Mouse (Mus musculus) erythroblast, adult 5-6 weeks (primary cell): ENCODE data around the gene Chka. TPM values are rescaled to one million over a fixed set of nuclear protein-coding genes. Genes with fewer than 3 reads are reported as not detected.

Experiments
- ATAC-seq: replicated peaks from 2 replicates; pipeline ENCODE4 v1.8.0; 2016; ENCODE audit warnings: moderate number of reproducible peaks, mild to moderate bottlenecking, moderate TSS enrichment, inconsistent platforms; ENCODE audit not compliant: poor library complexity, low FRiP score, severe bottlenecking
- total RNA-seq, 2 experiments: library from RNA; stranded (forward) in 1 of 2; stranded (reverse) in 1 of 2; fragments of 150-400 nt in 1 of 2; fragments of 200-764, 138-1000 nt in 1 of 2; gene quantifications; 2 replicates each; pipeline versions ENCODE4 v1.2.3 to v1.2.4; 2015 to 2017; ENCODE audit warnings: low replicate concordance in 2 of 2

Chka gene
- total RNA-seq, 2 experiments from 2014 or later, result 6.2 to 9.4 TPM

DNA sequence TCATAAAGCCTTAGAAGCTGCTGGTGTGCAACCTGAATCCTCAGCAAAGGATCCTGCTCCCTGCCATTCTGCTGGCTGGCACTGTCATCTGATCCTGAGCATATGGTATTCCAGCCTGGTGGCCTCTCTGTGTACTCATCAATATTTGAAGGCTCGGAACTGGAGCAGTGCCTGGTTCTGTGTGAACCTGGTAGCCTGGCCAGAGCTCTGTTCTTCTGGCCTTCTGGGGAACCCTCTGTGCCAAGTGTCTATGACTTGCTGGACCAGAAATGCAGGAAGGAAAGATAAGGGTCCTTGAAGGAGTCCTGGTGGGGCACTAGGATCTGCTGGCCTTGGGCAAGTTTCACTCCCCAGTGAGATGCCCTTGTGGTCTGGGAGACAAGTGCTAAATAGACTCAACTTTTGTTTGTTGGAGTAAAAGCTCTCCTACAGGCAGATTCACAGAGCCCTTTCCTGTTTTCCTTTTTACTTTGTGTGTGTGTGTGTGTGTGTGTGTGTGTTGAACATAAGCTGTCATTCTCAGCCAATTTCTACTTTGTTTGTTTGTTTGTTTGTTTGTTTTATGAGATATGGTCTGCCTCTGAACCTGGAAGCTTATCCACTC, 5.7 kb upstream of the Chka start:
- no peak for ATAC-seq

DNA sequence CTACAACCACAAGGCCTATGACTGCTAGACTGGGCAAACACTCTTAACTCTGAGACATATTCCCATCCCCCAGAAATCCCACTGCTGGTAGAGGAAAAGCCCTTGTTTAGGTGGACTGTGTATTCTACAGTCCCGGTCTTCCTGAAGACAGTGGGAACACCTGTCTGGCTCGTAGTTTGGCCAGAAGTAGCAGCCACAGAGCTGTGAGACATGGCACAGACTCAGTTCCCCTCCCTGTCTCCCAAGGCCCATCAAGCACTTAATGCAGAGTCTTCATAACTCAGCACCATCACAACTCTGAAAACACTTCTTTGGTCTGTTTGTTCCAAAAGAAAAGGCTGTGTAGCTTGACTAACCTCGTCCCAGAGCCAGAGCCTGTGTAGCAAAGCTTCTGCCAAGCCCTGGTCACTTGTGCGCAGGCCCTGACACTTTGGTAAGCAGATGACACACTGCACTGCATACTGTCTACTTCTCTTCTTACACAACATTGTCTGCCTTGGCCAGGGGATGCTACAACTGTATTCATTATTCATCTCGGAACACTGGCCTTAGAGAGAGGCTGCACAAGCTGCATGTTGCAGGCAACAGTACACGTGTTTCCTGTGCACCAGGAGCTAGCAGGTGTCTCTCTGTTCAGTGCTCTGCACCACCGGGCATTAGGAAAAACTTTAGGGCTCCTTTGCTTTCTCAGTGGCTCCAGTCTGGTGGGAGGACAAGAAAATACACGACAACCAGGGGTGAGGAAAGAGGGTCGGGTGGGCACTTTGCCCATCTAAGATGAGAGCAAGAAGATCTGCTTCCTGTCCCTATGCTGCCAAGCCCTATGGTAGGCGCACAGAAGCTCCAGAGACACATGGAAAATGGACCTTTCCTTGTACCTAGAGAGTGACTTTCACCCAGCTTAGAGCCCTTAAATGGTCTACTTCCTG, 4.6 kb upstream of the Chka start:
- ATAC-seq, result no peak

DNA sequence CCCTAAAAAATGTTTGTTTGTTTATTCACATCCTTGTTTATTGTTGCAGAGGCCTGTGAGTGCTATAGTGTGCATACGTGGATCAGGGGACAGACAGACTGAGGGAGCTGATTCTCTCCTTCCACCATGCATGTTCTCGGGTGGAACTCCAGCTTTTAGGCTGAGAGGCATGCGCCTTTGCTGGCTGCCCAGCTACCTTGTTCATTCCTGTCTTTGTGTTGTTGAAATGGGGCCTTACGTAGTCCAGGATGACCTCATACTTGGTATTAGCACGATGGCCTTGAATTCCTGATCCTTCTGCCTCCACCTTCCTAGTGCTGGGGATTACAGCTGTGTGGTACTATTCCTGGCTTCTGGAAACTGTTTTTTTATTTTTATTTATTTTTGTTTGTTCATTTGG, 3.9 kb upstream of the Chka start:
- no peak for ATAC-seq

DNA sequence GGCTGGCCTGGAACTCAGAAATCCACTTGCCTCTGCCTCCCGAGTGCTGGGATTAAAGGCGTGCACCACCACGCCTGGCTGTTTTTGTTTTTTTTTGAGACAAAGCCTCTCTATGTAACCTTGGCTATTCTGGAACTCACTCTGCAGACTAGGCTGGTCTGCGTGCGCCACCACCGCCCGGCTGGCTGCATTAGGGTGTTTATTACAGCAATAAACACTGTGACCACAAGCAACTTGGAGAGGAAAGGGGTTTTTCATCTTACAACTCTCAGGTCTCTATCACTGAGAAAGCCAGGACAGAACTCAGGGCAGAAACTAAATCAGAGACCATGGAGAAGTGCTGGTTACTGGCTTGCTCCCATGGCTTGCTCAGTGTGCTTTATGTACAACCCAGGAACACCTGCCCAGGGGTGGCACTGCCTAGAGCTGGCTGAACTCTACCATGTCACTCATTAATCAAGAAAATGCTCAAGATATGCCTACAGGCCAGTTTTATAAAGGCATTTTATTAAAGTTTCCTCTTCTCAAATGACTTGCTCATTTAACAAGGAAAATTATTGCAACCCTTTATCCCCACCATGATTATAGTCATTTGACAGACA, 3.3 kb upstream of the Chka start:
- no peak for ATAC-seq

DNA sequence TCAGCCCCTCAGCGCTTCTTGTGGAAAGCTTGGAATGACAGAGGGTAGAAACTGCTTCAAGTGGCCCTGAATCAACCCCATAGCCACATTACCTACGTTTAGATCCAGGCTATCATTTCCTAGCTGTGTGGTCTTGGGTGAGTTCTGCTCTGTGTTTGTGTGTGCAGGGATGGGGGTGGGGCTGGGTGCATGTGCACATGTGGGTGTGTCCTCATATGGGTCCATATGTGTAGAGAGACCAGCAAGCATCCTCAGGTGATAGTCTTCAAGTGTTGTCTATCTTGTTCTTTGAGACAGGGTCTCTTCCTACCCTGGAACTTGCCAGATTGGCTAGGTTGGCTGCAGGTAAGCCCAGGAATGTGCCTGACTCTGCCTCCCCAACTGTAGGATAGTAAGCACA, 2.3 kb upstream of the Chka start:
- ATAC-seq, result no peak

DNA sequence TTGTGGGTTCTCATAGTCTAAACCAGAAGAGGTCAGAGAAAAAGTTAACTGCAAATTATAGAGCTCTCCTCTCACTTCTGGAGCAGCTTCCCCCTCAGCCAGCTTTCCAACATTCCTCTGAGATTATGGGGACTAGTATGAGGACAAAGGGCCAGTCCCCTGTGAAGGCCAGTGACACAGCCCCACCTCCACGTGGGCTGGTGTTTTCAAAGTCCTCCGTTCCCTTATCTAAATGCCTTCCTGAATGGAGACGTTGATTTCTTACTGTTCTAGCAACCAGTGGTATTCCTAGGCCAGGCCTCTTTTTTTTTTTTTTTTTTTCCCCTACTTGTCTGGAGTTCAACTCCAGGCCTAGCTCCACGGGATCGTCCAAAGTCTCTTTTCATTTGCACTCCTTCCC, 1.5 kb upstream of the Chka start:
- no peak for ATAC-seq

DNA sequence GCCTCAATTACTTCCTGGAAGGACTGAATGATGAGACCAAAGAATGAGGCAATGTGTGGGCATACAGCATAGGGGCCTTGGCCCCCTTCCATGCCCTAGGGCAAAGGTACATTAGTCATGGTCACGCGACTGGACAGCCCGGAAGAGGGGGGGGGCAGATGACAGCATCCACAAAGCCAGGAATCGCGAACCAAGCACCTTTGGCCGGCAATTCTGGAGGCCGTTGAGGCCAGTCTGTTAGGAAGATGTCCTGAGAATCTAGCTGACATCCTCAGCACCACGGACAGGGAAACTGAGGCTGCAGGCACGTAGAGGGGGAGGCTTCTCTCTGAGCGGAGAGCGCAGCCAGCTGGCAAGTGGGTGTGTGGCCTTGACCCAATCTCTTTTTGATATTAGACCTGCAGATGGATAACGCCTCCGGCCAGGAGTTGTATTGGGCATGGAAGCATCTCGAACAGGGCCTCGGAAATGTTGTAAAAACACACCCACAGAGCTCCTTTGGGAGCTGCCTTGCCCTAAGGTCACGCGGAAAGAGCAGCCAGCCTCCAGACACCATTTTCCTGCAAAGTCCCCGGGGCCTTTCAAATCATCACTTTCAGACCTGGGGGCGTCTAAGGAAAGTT, 615 bp upstream of the Chka start:
- peak; percentile 16; the same call in 1 of the 2 replicates for ATAC-seq

DNA sequence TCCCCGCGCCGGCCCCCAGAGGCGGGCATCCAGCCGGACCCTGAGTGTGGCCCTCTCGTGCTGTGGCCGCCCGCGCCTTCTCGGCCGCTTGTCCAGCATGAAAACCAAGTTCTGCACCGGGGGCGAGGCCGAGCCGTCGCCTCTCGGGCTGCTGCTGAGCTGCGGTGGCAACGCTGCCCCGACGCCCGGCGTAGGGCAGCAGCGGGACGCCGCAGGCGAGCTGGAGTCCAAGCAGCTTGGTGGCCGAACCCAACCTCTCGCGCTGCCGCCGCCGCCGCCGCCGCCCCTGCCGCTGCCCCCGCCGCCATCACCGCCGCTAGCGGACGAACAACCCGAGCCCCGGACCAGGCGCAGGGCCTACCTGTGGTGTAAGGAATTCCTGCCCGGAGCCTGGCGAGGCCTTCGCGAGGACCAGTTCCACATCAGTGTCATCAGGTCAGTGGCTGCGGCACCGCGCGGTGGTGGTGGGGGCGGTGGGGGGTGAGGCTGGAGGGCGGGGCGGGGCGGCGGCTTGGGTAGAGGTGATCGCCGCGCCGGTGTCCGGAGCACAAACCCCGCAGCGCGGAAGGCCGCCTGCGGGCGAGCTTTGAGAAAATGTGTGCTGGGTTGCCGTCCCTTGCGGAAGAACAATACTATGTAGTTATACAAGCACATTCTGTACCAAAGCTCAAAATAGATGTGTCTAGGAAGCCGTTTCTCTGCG, 557 bp downstream of the Chka start:
- ATAC-seq, result 0 out of 2 replicates have a peak, but pooled peaks have one; percentile 19

DNA sequence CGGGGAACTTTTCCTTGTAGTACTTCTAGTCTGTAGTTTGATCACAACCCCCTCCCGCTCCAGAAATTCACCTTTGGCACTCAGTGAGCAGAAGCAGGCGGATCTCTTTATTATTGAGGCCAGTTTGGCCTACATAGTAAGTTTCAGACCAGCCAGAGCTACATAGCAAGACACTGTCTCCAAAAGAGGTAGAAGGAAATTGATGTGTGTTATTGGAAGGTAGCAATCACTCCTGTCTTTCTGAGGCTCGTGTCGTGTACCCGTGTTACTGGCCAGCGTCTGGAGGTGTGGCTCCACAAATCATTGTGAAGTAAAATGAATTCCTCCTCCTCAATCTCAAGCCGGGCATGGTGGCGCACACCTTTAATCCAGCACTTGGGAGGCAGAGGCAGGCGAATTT, 1.5 kb downstream of the Chka start:
- no peak for ATAC-seq

DNA sequence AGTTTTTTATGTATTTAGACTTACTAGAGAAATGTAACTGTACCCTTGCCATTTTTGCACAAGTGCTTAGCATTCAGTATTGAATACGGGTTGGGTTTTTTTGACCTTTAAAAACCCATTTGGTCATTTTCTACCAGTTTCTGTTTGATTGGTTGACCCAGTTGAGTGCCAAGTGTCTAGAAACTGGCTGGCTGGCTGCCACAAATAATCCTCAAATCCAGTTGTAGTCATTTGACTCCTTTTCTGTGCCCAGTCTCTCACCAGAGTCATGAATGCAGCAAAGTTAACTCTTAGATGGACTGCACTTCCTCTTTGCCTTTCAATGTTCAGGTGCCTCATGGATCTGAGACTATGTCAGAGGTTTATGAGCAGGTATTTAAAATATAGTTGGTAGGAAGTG, 2.3 kb downstream of the Chka start:
- no peak for ATAC-seq

DNA sequence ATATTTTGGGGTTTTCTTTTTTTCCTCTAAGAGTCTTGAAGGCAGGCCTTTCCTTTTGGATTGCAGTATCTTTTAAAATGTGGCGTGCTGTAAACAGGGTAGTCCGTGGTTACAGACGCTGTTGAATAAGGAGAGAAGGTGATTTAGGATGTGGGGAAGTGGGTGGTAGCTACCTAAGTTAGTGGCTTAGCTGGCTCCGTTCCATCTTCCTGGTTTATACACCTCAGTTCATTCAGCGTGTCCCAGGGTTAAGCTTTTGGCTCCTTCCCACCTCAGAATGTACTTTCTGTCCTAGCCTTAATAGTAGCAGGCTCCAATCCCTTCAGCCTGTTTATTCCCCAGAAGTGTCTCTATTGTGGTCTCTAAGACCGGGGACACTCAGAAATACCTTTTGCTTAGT, 3.5 kb downstream of the Chka start:
- no peak for ATAC-seq

DNA sequence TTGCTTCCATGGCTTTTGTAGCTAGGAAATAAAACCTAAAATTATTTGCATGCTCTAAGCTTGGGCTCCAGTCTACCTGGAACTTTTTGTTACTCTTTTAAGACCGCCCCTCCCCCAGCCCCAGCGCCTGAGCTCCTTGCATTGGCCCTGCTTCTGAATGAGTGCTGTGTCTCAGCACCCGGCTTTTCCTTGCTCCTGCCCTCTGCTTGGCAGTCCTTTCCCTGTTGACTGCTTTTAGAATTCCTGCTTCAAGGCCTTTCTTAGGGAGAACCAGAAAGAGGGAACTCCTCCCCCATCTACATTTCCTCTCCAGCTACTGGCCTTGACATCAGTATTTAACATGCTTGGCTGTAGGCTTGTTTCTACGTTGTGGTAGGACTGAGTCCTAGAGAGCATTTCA, 4.0 kb downstream of the Chka start:
- ATAC-seq, result no peak

DNA sequence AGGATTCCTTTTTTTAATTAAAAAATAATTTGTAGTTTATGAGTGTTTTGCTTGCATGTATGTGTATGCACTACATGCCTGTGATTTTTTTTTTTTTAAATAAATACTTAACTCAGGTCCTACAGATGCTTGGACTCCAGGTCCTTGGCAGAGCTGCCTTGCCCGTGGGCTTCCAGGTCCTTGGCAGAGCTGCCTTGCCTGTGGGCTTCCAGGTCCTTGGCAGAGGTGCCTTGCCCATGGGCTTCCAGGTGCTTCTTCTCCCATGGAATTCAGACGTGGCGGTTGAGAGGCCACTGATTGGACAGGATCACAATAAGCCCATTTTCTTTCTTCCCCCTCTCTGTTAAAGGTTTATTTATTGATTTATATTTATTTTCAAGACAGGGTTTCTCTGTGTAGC, 5.6 kb downstream of the Chka start:
- ATAC-seq, result no peak

DNA sequence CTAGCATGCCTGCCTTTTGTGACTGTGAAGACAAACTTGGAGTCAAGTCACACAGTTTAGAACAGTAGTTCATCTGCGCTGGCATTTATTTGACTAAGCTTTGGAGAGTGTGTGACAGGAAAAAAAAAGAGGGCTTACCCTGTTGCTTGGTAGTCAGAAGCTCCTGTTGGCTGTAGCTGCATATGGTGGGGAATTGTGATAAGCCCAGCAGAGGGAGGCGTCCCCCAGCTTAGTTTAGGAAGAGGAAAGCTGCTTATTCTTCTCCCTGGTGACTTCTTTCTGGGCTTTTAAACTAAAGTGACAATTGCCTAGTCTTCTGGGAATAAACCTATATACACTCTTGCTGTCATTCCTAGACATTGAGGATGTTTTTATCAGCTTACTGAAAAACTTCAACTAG, 11.1 kb downstream of the Chka start:
- no peak for ATAC-seq

DNA sequence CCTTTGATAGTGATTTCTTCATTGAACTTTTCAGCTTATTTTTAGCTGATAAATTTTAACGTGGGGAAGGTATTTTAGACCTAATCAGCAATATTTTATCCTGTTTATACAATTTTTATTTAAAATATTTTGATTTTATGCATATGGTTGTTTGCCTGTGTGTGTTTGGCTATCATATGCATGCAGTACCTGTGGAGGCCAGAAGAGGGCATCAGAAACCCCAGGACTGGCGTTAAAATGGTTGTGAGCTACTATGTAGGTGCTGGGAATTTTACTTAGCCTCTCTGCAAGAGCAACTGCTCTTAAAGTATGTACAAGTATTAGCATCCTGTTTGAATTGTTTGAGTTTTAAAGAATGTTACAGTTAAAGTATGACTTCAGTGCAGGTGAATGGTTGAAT, 13.4 kb downstream of the Chka start:
- no peak for ATAC-seq

DNA sequence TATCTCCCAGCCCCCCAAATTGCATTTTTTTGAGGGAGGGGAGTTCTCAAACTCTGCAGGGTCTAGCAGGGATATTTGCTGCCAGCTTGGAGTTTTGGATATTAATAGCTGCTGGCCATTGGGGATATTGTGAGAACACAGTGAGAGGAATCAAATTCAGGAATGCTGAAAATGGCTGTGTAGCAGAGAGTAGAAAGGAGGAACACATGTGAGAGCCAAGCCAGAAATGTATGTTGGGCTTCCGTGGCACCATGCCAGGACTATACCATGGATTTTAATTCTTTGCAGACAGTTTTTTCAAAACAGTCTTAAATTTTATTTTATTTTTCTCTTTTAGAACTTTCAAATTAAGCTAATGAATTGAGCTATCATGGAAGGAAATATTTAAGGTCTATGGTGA, 16.7 kb downstream of the Chka start:
- ATAC-seq, result no peak

DNA sequence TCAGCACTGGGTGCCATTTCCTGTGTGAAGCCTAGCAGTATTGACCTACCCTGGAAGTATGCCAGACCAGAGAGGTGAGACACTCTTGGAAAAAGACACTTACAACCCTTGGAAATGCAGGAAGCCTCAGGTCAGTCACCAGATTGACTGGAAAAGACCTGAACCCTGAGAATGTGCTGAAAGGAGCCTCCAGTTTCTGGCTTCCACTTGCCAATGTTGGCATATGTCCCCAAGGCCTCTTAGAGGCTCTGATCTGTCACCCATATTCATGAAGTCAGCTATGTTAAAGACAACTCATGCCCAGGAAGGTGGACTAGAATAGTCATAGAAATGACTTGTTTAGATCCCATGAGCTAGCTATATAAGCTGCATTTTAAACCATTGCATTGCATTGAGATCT, 19.9 kb downstream of the Chka start:
- no peak for ATAC-seq

DNA sequence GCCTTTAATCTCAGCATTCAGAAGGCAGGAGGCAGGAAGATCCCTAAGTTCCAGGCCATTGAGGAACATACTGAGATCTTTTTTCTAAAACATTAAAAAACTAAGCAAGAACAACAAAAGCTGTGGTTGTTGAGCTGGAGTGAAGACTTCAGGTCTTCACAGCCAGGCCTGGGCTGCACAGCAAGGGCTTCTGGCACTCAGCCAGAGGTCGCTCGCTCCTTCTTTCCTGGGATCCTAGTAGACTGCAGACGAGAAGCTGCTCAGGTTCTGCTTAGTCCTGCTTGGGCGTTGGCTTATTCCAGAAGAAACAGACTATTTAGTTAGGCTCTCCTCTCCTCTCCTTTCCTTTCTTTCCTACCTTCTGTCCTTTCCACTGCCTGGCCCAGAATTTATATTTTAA, 20.8 kb downstream of the Chka start:
- no peak for ATAC-seq

DNA sequence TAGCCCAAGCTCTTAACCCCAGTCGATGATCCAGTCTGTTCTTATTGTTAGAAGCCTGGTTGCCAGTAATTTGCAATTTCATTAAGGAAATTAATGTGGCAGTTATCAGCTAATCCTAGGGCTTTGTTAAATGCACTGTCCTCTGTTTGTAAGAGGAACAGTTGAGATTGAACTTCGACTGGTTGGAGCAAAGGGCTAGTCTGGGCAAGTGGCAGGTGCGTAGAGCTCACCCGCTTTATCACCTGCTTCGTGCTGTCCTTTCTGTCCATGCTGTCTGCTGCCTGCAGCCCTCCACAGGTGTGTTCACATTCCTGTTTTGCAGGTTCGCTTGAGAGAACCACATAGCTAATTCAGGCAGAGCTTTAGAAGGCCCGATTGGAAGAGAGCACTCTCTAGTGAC, 23.5 kb downstream of the Chka start:
- ATAC-seq, result no peak
